Mouse (Mus musculus) gonadal fat pad, adult 2 months (tissue): ENCODE results near the gene Meis3. TPM values are rescaled to one million over a fixed set of nuclear protein-coding genes. Genes with fewer than 3 reads are reported as not detected.

ENCODE experiments used
- DNase-seq: peaks from one replicate; pipeline ENCODE4 v3.0.0-alpha.2; 2012; ENCODE audit warnings: low read depth
- polyA plus RNA-seq: library from polyadenylated mRNA; depleted of rRNA; stranded (reverse); fragments of >200 nt; gene quantifications from 2 replicates; pipeline ENCODE4 v1.2.3, GENCODE M21; 2012

Gene Meis3
- polyA plus RNA-seq, 1 experiment: 12.4 TPM

GRCm38 (mm10) chr7:16158735-16159134 is 16.2 kb upstream of the Meis3 start:
- no peak for DNase-seq

DNA sequence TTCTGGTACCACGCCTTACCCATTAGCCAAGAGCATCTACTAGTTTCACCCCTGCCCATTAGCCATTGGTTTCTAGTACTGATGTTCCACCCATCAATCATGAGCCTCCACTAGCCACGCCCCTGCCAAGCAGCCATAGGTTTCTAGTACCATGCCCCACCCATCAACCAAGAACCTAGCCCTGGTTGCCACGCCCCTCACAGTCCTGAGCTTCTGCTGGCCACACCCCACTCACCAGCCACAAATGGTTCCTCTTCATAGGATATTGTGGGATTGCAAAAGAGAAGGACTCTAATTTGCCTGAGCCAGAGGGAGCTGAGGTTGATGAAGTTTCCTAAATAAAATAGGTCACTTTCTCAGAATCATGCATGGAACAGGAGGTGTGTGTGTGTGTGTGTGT is 14.2 kb upstream of the Meis3 start:
- DNase-seq: no peak

DNA sequence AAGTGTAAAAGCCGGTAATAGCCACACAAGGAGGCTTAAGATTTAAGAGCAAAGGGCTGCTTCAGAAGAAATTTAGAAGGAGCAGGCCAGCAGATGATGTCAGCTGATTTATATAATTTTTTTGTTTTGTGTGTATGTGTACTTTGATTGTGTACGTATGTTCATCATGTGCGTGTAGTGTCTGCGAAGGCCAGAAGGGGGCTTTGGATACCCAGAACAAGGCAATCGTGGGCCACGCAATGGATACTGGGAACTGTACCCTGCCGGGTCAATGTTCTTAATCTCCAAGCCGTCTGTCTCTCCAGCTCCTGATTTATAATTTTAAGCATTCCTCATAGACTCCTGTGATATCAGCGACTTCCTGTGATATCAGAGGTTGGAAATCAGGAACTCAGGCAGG is 13.6 kb upstream of the Meis3 start:
- no peak for DNase-seq

GRCm38 (mm10) chr7:16162036-16162435 is 12.9 kb upstream of the Meis3 start:
- no peak for DNase-seq

DNA sequence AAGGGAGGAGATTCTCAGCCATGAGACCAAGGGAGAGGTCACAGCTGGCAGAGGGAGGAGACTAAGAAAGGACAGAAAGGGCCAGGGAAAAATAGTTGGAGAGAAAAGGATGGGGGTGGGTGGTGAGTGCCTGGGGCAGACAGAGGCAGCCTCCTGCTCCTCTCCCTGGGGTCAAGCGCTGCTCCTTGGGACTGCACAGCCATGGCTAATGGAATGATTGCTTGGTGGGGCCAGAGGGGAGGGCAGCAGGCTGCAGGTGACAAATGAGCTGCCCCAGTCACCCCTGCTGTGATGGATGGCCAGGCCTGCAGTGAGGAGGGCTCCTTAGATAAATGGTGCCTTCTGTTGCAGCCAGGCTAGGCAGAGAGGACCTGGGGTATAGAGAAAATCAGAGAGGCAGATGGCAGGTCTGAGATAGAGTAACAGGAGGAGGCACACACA is 2.7 kb upstream of the Meis3 start:
- DNase-seq: no peak

GRCm38 (mm10) chr7:16172586-16173140 is 2.2 kb upstream of the Meis3 start:
- DNase-seq: no peak

- no peak for DNase-seq
These were observed 1.7 kb upstream of the Meis3 start for GRCm38 (mm10) chr7:16173146-16173545.

- DNase-seq: no peak
These were observed 647 bp downstream of the Meis3 start for GRCm38 (mm10) chr7:16175542-16175931.

DNA sequence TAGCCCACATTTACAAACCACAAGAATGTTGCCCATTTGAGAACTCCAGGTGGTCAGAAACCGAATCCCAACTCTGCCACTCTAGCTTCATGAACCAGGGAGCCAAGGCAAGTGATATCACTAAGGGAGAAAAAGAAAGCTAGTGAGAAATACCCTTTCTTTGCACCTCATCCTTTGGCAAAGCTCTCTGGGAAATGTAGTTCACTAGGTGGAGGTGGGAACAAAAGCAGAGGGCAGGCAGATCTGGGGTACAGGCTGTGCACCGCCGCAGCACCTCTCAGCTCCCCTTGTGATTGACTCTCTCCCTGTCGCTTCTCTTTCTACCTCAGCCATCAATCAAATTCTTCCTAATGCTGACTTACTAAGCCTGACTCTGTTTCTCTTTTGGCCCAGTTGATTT is 3.2 kb downstream of the Meis3 start:
- DNase-seq: no peak

- no peak for DNase-seq
These were observed 8.8 kb downstream of the Meis3 start for GRCm38 (mm10) chr7:16183663-16184062.

GRCm38 (mm10) chr7:16187494-16187893 is 12.6 kb downstream of the Meis3 start:
- DNase-seq: no peak

- DNase-seq: no peak
These were observed 17.4 kb downstream of the Meis3 start for GRCm38 (mm10) chr7:16192315-16192714.

GRCm38 (mm10) chr7:16193702-16194101 is 18.8 kb downstream of the Meis3 start:
- no peak for DNase-seq

DNA sequence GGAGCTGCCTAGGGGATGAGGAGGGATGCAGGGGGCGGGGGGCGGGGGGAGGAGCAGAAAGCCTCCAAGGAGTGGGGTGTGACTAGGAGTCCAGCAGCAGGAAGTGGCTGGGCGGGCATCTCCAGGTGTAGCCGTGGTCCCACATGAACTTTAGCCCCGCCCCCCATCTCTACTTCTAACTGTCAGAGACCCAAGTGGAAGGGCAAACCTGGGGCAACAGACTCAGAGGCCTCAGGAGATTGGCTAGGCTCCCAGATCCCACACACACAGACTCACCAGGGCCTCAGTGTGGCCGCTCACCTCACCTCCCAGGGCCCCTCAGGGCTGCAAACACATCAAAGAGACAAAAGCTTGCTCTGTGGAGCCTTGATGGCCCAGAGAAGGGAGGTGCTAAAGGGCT is 21.7 kb downstream of the Meis3 start:
- DNase-seq: no peak

DNA sequence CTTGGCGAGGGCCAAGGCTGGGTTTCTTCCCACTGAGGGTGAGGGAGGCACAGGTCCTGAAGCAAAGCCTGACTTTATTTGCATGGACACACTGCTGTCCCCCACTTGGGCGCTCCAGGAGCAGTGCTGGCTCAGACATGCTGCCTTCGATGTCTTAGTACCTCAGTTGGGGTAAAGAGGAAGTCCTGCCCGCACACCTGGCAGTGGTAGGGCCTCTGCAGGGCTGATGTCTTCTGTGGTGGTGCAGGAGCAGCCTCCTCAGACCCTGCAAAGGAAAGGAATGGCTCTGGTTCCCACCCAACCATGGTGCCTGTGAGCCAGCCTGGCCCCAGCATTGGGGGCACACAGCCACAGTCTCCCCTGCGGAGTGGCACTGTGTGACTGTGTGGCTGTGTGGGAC is 22.3 kb downstream of the Meis3 start:
- no peak for DNase-seq

DNA sequence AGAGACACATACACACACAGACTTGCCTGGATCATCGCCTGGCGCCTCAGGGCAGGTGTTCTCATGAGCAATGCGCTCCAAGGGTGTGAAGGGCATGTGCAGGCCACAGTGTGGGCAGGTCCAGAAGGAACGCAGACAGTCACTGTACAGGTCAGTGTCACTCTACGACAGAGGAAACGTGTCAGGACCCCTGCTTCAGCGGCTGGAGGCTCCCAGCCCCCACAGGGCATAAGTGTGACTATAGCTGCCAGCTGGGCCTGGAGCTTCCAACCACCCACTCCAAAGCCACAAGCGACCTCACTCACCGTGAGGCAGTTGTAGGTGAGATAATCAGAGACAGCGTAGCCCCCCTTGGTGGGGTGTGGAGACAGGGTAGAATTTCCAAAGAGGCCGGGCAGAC is 23.6 kb downstream of the Meis3 start:
- no peak for DNase-seq

GRCm38 (mm10) chr7:16201136-16201535 is 26.2 kb downstream of the Meis3 start:
- no peak for DNase-seq

GRCm38 (mm10) chr7:16202756-16203504 is 28.0 kb downstream of the Meis3 start:
- DNase-seq: no peak

GRCm38 (mm10) chr7:16203505-16203903 is 28.6 kb downstream of the Meis3 start:
- DNase-seq: no peak

DNA sequence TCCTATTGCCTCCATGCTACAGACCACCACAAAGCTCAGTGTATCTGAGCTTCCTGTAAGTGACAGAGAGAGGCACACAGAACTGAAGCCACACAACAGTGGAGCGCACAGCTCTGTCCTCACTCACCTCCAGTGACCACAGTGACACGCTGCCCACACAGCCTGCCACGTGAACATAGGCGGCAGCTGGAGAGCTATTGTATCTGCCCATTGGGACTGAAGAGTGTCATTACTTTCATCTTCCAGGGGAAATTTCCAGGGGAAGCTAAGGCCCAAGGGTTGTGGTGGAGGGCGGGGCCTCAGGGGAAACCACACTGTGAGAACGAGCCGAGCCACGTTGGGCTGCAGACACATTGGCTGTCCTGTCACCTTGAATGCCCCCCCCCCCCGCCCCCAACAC is 29.9 kb downstream of the Meis3 start:
- no peak for DNase-seq

DNA sequence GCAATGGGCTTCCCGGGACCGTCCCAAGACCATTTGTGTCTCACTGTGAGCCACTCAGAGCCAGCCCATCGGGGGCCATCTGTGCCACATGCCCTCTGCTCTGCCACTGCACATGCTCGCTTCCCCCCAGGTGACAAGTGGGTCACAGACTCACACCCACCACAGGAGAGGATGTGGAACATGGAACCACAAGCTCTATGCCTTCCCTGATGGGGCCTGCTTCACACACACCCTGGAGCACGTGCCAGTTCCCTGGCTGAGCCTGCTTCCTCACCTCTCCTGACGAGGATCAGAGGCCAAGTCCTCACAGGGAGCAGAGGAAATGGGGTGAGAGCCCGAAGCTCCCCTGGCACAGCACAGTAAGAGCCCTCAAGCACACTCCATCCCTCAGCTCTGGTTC is 32.2 kb downstream of the Meis3 start:
- DNase-seq: no peak

- DNase-seq: no peak
These were observed 32.6 kb downstream of the Meis3 start for GRCm38 (mm10) chr7:16207496-16207895.

DNA sequence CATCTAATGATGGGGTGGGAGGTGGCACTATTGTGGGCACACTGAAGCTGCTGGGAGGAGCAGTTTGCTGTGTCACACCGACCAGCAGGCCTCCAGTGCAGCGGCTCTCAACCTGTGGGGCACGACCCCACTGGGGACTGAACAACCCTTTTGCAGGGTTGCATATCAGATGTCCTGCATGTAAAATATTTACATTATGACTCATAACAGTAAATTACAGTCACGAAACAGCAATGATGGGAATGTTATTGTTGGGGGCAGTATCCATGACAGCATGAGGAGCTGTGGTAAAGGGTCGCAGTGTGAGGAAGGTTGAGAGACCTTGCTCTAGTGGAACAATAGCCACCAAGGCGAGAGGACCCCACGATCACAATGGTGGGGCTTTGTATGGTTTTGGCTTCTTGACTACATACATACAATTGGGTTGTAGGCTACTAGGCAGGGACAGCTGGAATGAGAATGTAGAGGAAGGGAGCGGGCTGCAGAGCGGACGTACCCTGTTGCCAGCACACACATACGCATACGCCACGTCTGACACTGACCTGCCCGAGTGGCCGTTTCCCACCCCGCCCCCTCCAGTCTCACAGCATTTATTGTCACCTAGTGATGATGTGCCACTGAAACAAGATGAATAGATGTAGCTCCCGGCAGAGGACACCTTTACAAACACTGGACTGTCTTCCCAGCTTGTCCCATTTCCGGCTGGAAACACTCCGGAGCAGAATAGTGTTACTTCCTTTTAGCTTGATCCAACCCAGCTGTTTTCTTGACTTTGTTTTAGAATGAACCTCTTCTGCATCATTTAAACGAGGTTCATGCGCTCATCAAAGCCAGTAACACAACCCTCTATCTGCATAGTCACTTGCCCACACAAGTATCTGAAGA is 34.1 kb downstream of the Meis3 start:
- no peak for DNase-seq
